Mouse (Mus musculus) gastrocnemius, postnatal 36 days (tissue): ENCODE results near the gene Csnk2a1. TPM values are rescaled to one million over a fixed set of nuclear protein-coding genes. Genes with fewer than 3 reads are reported as not detected.
"Not testable (repeated sequence)": the region's sequence is repeated elsewhere in the genome, so short reads cannot be mapped to it uniquely, and the experiment has no call there.

ENCODE experiments used
- DNase-seq, 2 experiments: peaks; one replicate each; pipeline ENCODE4 v3.0.0; 2022
- intact Hi-C: fragments of 180-260 bp; cut with DNase I; formaldehyde crosslinking; loops from one replicate; pipeline ENCODE4 v1.15.1; 2025
- long read RNA-seq, 2 experiments: library from polyadenylated mRNA; stranded (forward); transcript quantifications; one replicate each; pipeline ENCODE4 v2.0.0; 2021
- total RNA-seq, 2 experiments: library from RNA; stranded (reverse); gene quantifications; 2 replicates each; pipeline ENCODE4 v1.2.3; 2021

Gene Csnk2a1
- total RNA-seq, result 10 to 100 TPM; 82.6 to 84.0 TPM
- long read RNA-seq, experiment 1, full-length matches to known transcripts, result 3 of 16 reads
- long read RNA-seq, experiment 1, partial matches to known transcripts, result 0 of 16 reads
- long read RNA-seq, experiment 1, other reads (novel, unspliced or antisense), result 13 of 16 reads
- long read RNA-seq, experiment 2, partial matches to known transcripts, result 2 of 25 reads
- long read RNA-seq, experiment 2, other reads (novel, unspliced or antisense), result 23 of 25 reads

DNA sequence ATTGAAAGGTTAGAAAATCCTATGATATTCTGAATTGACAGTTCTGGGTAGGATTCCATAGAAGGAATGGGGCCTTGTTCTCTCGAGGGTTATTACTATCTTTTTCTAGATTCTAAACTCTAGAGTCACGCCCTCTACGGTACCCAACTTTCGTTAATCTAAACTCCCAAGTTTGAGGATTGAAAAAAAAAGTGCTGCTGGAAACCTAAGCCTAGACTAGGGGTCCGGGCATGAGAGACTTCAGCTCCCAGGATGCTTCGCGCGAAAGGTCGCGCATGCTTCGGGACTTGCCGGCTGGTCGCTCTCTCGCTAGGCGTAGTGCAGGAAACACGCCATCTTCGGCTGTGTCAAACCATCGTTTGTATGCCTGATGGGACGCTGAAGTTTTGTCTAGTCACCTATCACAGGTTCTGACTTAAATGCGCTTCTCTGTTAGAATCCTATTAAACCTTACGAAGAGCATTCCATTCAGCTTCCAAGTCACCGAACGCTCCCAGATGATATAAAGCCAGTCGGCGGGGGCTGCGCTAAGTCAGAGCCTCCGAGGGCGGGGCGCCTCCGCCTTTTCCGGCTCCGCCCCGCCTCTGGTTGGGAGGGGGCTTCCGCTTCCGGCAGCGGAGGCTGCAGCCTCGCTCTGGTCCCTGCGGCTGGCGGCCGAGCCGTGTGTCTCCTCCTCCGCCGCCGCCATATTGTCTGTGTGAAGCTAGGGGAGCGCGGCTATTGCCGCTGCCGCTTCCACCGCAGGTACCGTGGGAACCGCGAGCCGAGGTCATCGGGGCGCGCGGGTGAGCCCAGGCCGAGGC, at the start of gene Csnk2a1:
Gene Csnk2a1 (plus strand): TSS at position 592 of the 803 bp plus-strand sequence.
- DNase-seq, result peak; percentile 82 to 85
- intact Hi-C loops, result no loop called here

DNA sequence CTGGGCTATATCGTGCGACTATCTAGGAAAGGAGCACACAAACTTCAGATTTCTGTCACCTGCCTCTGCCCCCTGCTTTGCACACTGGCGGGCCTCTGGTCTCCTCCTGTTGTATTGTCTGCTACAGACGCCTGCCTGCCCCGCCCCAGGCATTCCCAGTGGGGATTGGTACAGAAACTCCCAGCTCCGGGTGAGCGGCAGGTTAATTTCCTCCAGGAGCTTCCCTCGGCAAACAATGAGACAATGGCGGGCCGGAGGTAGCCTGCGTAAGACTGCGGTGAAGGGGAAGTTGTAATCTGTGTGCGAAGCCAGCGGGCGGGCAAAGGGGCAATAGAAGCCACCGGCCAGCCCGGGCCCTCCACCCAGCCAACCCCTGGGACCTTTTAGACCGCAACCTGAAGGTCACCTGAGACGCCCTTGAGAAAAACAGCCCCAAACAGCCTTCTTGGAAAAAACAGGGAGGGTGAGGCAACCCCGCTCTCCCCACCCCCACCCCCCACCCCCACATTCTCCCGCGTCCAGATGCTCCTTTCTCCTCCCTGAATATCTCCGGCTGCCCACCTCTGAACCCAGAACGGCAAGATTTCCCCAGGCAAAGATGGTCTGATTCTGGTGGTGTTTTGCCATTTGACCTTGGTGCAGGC, 49.4 kb upstream of the Csnk2a1 start:
- intact Hi-C loops, result no loop called here

DNA sequence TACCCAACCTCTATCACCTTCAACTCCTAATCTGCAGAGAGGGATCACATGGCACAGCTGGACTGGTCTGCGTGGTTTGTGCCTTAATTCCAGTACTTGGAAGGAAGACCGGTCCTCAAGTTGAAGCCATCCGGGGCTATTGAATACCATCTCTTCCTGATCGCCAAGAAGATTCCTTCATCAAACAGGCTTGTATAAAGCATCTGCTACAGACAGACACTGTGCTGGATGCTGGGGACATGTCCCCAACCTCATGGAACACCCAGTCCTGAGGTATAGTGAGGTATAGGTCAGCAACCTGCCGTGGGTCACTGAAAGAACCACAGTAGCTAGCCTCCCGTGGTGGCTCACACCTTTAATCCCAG, 48.9 kb upstream of the Csnk2a1 start:
- intact Hi-C loops, result no loop called here
- no peak for DNase-seq

More for the DNA sequence above, 49.4 kb upstream of the Csnk2a1 start:
- DNase-seq, result peak in 1 of 2 experiments; percentile 58

DNA sequence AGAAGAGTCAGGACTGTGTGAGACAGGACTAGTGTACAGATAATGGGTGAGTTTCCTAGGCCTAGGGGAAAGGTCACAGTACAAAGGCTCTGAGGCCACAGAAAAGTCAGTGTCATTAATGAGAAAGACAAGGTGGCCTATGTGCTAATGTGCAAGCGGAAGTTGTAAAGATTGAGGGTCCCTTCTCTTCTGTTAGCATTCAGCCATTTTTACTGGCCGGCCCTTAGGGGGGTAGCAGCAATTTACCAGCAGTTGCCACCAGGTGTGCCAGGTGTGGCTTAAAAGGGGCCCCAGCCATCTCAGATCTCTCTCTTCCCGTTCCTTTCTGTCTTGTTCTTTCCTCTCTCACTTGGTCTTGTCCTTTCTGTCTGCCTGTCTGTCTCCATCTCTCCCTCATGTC, 48.3 kb upstream of the Csnk2a1 start:
- no peak for DNase-seq
- intact Hi-C loops, result no loop called here

DNA sequence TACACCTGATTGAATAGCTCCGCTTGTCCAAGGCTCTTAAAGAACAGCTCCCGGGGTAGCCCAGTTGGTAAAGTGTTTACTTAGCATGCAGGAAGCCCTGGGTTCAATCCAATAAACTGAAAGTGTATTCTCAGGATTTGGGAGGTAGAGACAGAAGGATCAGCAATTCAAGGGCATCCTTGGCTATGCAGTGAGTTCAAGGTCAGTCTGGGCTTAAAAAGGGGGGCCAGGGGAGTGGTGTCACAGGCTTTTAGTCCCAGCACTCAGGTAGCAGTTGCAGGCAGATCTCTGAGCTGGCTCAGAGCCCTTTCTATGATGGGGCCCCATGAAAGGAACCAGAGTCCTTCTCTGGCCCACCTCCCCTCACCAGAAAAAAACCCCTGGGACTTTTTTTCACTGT, 47.3 kb upstream of the Csnk2a1 start:
- intact Hi-C loops, result no loop called here
- DNase-seq, result no peak

DNA sequence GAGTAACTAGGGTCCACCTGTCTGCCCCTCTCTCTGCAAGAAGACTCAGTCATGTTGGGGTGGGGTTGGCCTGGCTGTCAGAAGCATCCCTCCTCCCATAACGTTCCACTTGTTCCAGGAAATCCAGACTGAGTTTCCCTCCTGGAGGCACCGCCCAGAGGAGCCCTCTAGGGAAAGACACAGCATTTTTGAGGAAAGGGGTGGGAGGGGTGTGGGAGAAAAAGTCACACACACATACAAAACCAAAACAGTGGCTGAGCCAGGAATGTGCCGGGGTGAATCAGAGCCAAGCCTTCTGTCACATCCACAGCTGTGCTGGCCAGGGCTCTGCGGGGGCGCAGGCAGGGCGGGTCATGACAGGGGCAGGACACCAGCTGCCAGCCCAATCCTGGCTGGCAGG, 46.3 kb upstream of the Csnk2a1 start:
- intact Hi-C loops, result no loop called here
- peak; percentile 73 to 83 for DNase-seq

DNA sequence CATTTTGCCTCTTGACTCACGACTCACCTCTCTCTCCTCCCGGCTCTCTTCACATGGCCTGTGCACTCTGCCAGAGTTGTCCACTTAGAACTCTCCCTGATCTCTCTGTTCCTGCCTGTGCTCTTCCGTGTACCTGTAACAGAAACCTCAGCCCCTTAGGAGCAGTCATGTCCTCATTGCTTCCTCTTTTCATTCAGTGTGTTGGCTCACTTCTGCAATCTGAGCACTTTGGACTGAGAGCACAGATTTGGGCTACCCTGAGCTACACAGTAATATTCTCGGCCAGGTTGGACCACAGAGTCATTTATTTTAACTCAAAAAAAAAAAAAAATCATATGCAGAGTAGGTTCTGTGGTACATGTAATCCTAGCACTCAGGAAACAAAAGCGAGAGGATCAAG, 39.5 kb upstream of the Csnk2a1 start:
- intact Hi-C loops, result no loop called here
- DNase-seq, result no peak

DNA sequence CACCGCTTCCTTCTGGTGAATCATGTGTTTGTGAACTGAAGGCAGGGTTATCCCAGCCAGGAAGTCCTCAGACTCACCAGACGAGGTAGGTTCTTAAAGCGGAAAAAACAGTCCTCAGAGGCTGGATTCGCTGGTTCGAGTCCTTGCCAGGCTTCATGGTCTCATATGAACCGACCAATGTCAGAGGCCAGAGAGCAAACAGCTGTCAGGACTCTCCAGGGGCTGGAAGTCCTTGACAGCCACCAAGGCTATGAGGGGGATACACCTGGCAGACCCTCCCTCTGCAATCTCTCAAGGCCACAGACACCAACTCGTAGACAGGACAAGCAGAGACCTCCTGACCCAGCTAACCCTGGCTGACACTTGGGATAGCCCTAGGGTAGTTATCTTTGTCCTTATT, 37.4 kb upstream of the Csnk2a1 start:
- no peak for DNase-seq
- intact Hi-C loops, result no loop called here

DNA sequence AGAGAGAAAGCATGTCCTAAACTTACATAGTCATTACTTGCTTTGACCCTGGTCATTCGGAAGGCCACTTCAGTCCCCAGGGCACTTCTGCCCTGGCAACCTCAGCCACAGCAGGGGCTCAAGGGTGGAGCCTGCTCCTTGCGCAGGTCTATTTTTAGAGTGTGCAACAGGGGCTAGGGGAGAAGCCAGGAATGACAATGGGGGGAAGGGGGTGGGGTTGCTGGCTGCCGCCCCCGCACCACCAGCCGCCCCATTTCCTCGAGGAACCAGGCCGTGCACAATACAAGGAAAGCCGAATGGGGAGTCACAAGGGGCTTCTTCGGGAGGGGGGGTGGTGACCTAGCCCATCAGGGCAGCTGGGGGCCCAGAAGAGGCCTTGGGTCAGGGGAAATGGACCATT, 37.0 kb upstream of the Csnk2a1 start:
- intact Hi-C loops, result loop anchor here (5.0 to 10.0 kb wide), 2 partner anchors 47 to 315 kb away; partner anchors contain the start of gene Tcf15
- DNase-seq, result no peak

DNA sequence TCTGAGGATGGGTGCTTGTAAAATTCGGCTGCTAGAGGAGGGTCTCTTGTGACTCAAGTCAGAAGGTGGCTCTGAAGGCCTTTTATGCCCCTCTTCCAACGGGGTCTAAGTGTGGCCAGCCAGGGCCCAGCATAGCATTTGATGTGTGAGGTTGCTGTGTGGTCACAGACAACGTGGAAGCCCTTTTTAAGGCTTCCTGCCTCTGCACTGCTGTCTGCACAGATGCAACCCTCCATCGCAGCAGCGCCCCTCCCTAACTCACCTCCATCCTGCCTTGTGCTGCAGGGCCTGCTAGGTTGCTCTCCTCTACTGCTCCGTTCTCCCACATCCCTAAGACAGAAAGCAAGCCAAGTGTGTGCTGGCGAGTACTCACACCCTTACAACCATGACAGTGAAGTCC, 36.5 kb upstream of the Csnk2a1 start:
- no peak for DNase-seq
- intact Hi-C loops, result loop anchor here (5.0 to 10.0 kb wide), 2 partner anchors 48 to 315 kb away; partner anchors contain the start of gene Tcf15

DNA sequence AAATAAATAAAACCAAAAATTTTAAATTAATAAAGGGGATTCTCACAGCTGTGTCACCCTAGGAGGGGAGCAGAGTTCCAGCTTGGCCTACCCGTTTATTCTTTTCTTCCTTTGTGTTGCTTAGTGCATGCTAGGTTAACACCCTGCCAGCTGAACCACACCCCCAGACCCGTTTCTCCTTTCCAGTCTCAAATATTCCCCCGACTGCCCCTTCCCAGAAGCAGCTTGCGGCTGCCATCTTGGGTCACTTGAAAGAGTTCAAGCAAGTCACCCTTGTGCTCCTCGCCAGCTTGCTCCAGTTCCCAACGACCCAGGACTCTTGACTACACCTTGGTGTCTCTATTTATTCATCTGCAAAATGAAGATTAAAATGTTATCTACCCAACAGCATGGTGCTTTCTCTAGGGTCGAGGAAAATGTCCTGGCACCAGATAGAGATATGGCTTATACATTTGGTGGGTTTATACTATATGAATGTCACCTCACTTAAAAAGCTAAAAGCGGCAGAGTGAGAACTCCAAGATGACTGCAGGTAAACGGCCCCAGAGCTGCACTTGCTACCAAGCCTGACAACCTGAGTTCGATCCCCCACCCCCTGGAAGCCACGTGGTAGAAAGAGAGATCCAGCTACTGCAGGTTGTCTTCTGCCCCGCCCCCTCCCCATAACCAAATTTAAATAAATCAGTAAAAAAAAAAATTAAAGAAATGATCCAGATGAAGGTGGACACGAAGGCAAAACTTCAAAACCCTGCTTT, 33.9 kb upstream of the Csnk2a1 start:
- DNase-seq, result no peak
- intact Hi-C loops, result loop anchor here (5.0 to 10.0 kb wide), 2 partner anchors 50 to 318 kb away; partner anchors contain the start of gene Tcf15

DNA sequence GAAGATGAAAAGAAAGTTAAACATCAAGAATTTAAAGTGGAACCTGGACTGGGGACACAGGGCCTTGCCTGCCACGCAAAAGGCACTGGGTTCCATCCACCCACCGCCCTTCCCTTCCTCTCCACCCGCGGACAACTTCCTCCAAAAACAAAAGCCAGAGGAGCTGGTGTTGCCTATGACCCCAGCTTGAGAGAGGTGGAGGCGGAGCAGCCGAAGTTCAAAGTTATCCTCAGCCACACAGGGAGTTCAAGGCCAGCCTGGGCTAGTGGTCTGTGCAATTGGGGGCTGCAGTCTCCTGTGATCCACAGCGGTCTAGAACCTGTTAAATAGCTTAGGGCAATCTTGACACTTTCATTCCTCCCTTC, 33.3 kb upstream of the Csnk2a1 start:
- DNase-seq, result no peak
- intact Hi-C loops, result loop anchor here (5.0 to 10.0 kb wide), 2 partner anchors 51 to 319 kb away; partner anchors contain the start of gene Tcf15

DNA sequence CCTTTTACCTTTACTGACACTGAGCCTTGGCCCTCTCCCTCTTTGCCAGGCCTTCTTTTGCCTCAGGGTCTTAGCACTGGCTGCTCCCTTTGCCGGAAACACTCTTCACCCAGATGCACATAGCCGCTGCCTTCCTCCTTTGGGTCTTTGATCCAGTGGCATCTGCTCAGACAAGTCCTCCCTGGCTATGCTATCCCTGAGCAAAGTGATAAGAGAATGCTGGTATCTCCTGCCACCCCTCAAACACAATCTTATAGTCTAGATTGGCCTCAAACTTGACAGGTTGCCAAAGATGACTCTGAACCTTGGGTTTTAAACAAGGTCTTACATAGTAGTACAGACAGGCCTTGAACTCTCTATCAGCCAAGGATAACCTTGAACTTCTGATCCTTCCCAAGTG, 32.1 kb upstream of the Csnk2a1 start:
- DNase-seq, result no peak
- intact Hi-C loops, result loop anchor here (2.0 to 10.0 kb wide), 3 partner anchors 52 to 320 kb away; partner anchors contain the start of gene Tcf15

DNA sequence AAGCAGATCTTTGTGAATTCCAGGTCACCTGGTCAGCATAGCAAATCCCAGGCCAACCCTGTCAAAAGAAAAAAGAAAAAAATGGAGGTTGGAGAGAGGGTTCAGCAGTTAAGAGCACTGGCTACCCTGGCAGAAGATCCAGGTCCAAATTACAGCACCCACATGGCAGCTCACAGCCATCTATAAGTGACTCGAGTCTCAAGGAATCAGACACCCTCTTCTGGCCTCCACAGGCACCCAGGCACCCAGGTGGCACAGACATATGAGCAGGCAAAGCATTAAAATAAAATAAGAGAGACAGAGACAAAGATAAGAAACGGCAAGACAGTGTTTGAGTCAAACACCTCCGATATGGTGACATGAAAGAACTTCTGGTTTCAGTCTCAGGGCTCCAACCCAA, 29.7 kb upstream of the Csnk2a1 start:
- intact Hi-C loops, result loop anchor here (1.0 to 10.0 kb wide), 2 partner anchors 85 to 322 kb away; no protein-coding TSS in a partner anchor
- no peak for DNase-seq

DNA sequence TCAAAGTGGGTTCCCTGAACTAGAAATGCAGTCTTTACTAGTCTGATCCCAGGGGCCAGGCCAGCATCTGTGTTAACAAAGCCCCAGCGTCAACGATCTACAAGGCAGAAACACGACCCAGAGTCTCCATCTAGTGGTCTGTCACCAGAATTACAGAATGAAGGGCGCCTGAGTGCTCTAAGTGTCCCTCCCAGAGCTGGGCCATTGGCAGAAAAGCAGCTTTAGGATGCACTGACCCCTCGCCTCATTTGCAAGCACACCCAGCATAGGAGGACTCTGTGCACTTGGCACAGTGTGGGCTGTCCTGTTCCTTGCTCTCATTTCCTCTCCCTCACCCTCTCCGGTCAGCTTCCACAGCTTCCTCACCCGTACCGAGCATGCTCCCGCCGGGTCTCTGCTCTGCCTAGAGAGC, 29.3 kb upstream of the Csnk2a1 start:
- peak; percentile 31 to 33 for DNase-seq
- intact Hi-C loops, result loop anchor here (1.0 to 10.0 kb wide), 2 partner anchors 85 to 323 kb away; no protein-coding TSS in a partner anchor

DNA sequence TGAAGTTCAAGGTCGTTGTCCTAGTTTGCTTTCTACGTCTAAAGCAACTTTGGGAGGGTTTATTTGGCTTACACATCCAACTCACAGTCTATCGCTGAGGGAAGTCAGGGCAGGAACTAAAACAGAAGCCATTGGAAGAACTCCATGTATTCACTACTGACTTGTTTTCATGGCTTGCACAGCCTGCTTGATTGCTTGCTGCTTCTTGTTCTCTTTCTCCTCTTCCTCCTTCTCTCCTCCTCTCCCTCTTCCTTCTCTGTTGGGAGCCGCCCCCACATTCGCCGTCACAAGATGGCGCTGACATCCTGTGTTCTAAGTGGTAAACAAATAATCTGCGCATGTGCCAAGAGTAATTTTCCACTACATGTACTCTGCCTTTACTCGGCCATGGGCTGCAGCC, 20.5 kb upstream of the Csnk2a1 start:
- intact Hi-C loops, DNase-seq: not testable (repeated sequence)

DNA sequence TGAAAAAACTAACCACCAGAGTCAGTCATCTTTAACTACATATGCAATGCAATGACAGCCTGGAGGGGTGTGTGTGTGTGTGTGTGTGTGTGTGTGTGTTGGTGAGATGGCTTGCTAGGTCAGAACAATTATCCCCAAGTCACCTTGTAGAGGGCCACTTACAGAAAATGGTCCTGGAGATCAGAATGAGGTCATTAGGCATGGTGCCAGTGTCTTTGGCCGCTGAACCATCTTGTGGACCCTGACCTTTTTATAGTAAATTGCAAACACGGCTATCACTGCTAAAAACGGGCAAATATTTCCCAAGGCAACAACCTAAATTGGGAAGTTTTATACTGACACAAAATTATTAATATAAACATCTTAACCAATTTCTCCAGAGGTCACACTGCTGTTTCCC, 14.8 kb upstream of the Csnk2a1 start:
- intact Hi-C loops, result no loop called here
- DNase-seq, result no peak

DNA sequence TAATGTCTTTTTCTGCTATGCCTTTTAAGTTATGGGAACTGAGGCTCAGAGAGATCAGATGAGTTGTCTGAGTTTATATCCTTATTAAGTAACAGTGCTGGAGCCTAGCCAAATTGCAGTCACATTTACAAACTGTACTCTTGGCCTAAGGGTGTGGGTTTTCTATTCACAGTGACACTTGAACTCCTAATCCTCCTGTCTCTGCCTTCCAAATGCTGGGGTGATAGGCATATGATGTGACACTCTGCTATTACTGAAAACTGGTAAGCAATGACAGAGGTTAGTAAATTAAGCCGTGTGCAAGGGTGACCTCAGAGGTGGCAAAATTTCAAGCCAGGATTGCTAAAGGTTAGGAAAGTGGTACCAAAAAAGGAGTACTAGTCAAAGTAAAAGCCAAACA, 9.7 kb upstream of the Csnk2a1 start:
- no peak for DNase-seq
- intact Hi-C loops, result no loop called here

DNA sequence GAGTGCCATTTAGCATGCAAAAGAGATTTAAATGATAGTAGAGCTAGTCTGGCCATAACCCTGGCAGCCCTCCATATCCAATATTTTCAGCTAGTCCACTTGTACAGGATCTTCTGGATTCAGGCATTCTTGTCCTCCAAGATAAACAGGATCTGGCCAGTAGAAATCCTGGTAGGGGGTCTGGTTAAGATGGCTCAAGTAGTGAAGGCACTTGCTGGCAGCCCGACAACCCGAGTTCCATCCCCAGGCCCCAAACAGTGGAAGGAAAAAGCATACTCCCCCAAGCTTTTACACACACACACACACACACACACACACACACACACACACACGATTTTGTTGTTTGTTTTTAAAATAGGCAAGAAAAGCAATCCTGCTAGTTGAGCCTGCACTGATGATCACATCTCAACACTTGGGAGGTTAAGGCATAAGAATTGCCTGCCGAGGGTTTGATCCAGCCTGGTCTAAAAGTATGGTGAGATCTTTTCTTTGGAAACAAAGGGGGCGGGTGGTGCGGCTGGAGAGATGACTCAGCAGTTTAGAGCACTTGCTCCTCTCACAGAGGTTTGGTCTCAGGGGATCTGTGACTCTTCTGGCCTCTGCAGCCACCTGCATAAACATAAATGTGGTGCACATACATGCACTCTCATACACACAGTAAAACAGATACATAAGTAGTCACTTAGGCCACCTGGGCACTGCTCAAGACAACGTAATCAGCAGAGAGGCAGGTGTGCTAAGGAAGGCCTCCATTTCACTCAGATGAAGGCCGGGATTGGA, 2.9 kb upstream of the Csnk2a1 start:
- intact Hi-C loops, result no loop called here
- DNase-seq, result no peak

DNA sequence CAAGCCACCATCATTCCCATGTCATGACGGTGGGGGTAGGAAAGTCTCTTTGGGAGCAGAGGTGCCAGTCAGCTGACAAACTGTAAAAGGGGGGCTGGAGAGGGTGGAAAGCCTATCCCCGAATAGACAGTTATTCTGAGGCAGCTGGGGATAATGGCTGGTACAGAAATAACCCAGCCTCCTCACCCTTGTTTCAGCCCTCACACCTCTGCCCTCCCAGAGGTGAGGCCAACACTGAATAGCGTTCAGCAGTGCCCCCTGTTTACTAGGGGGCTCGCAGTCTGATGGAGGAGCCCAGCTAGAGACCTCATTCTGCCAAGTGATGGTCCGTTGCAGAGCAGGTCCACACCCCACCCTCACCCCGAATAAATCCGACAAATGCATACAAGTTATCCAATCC, 1.1 kb upstream of the Csnk2a1 start:
- intact Hi-C loops, result no loop called here
- DNase-seq, result no peak
